Mouse (Mus musculus) 416B (cell line): ENCODE measurements at regions not wholly inside any gene's neighbourhood (a gene's known extent, or its start where the extent isn't known, plus 50 kb on each side); places are given as distances from the start of the nearest gene placed in this dataset.

Source experiments
- DNase-seq: peaks from one replicate; pipeline ENCODE4 v3.0.0; 2011; ENCODE audit warnings: low read depth

GRCm38 (mm10) chr19:14035371-14035770, 122.0 kb downstream of the Olfr1505 start:
- DNase-seq, result no peak

- no peak for DNase-seq
These were observed 122.5 kb downstream of the Olfr1505 start for GRCm38 (mm10) chr19:14035785-14036184.

- no peak for DNase-seq
These were observed 123.4 kb downstream of the Olfr1505 start for GRCm38 (mm10) chr19:14036750-14037149.

GRCm38 (mm10) chr19:14042753-14043152, 129.4 kb downstream of the Olfr1505 start:
- no peak for DNase-seq

GRCm38 (mm10) chr19:14045456-14045855, 132.1 kb downstream of the Olfr1505 start:
- DNase-seq, result peak; percentile 36

- DNase-seq, result no peak
These were observed 138.7 kb downstream of the Olfr1505 start for GRCm38 (mm10) chr19:14052052-14052451.

- peak; percentile 57 for DNase-seq
These were observed 167.2 kb downstream of the Olfr1505 start for GRCm38 (mm10) chr19:14080538-14080937.

- DNase-seq, result no peak
These were observed 171.4 kb downstream of the Olfr1505 start for GRCm38 (mm10) chr19:14084726-14085125.

- DNase-seq, result no peak
These were observed 176.8 kb downstream of the Olfr1505 start for GRCm38 (mm10) chr19:14090106-14090505.

- no peak for DNase-seq
These were observed 180.9 kb downstream of the Olfr1505 start for GRCm38 (mm10) chr19:14094191-14094590.

GRCm38 (mm10) chr19:14096187-14096586, 182.9 kb downstream of the Olfr1505 start:
- DNase-seq, result no peak

- no peak for DNase-seq
These were observed 195.8 kb downstream of the Olfr1505 start for GRCm38 (mm10) chr19:14109091-14109490.

- DNase-seq, result no peak
These were observed 210.2 kb downstream of the Olfr1505 start for GRCm38 (mm10) chr19:14123348-14124113.

- no peak for DNase-seq
These were observed 211.0 kb downstream of the Olfr1505 start for GRCm38 (mm10) chr19:14124250-14124827.

- no peak for DNase-seq
These were observed 211.7 kb downstream of the Olfr1505 start for GRCm38 (mm10) chr19:14124986-14125385.

GRCm38 (mm10) chr19:14128397-14129209, 215.3 kb downstream of the Olfr1505 start:
- DNase-seq, result no peak

- no peak for DNase-seq
These were observed 247.9 kb downstream of the Olfr1505 start for GRCm38 (mm10) chr19:14161217-14161616.

- DNase-seq, result no peak
These were observed 249.4 kb downstream of the Olfr1505 start for GRCm38 (mm10) chr19:14162773-14163172.

GRCm38 (mm10) chr19:14165775-14166174, 252.4 kb downstream of the Olfr1505 start:
- no peak for DNase-seq

GRCm38 (mm10) chr19:14180244-14180643, 266.9 kb downstream of the Olfr1505 start:
- no peak for DNase-seq

GRCm38 (mm10) chr19:14180956-14181355, 267.6 kb downstream of the Olfr1505 start:
- no peak for DNase-seq

GRCm38 (mm10) chr19:14181661-14182415, 268.5 kb downstream of the Olfr1505 start:
- DNase-seq, result no peak
